Mouse (Mus musculus): ENCODE measurements around the gene Tldc2. TPM values are rescaled to one million over a fixed set of nuclear protein-coding genes. Genes with fewer than 3 reads are reported as not detected.
A peak's percentile ranks its signal among the peaks of the same experiment; 100 is the strongest.

Tldc2 gene
- total RNA-seq, 2 experiments from 2014 or later, result not detected

- DNase-seq (ENCODE audit: low spot score in 2 of 2), result peak; percentile 68 to 80
Observed at GRCm38 (mm10) chr2:157077641-157078058, 9.2 kb upstream of the Tldc2 start.

GRCm38 (mm10) chr2:157078059-157078792 lies 8.6 kb upstream of the Tldc2 start:
- DNase-seq (ENCODE audit: low spot score in 2 of 2), result peak in 1 of 2 experiments; percentile 56

- DNase-seq (ENCODE audit: low spot score in 2 of 2), result peak; percentile 85 to 88
Observed at GRCm38 (mm10) chr2:157078793-157079700, 7.8 kb upstream of the Tldc2 start, which contains the start of gene Soga1. Soga1 (minus strand) TSS chr2:157079254.

- DNase-seq (ENCODE audit: low spot score in 2 of 2), result no peak
Observed at GRCm38 (mm10) chr2:157079701-157080180, 7.1 kb upstream of the Tldc2 start.

- no peak for DNase-seq (ENCODE audit: low spot score in 2 of 2)
Observed at GRCm38 (mm10) chr2:157081331-157081730, 5.5 kb upstream of the Tldc2 start.

GRCm38 (mm10) chr2:157081960-157082359 lies 4.9 kb upstream of the Tldc2 start:
- no peak for DNase-seq (ENCODE audit: low spot score in 2 of 2)

- no peak for DNase-seq (ENCODE audit: low spot score in 2 of 2)
Observed at GRCm38 (mm10) chr2:157084831-157085585, 1.8 kb upstream of the Tldc2 start.

- no peak for DNase-seq (ENCODE audit: low spot score in 2 of 2)
Observed at GRCm38 (mm10) chr2:157087536-157088317, 872 bp downstream of the Tldc2 start.

- DNase-seq (ENCODE audit: low spot score in 2 of 2), result peak in 1 of 2 experiments; percentile 60
Observed at GRCm38 (mm10) chr2:157092024-157092423, 5.2 kb downstream of the Tldc2 start.

- DNase-seq (ENCODE audit: low spot score in 2 of 2), result peak; percentile 70 to 77
Observed at GRCm38 (mm10) chr2:157095005-157095755, 8.3 kb downstream of the Tldc2 start.

GRCm38 (mm10) chr2:157099532-157100318 lies 12.9 kb downstream of the Tldc2 start:
- DNase-seq (ENCODE audit: low spot score in 2 of 2), result no peak

GRCm38 (mm10) chr2:157100319-157100605 lies 13.4 kb downstream of the Tldc2 start:
- DNase-seq (ENCODE audit: low spot score in 2 of 2), result no peak

- DNase-seq (ENCODE audit: low spot score in 2 of 2), result no peak
Observed at GRCm38 (mm10) chr2:157101650-157102049, 14.8 kb downstream of the Tldc2 start.

- DNase-seq (ENCODE audit: low spot score in 2 of 2), result no peak
Observed at GRCm38 (mm10) chr2:157102256-157102655, 15.4 kb downstream of the Tldc2 start.

GRCm38 (mm10) chr2:157104454-157104853 lies 17.6 kb downstream of the Tldc2 start:
- DNase-seq (ENCODE audit: low spot score in 2 of 2), result no peak

GRCm38 (mm10) chr2:157108236-157108635 lies 21.4 kb downstream of the Tldc2 start:
- no peak for DNase-seq (ENCODE audit: low spot score in 2 of 2)

GRCm38 (mm10) chr2:157116964-157117363 lies 30.1 kb downstream of the Tldc2 start:
- DNase-seq (ENCODE audit: low spot score in 2 of 2), result peak in 1 of 2 experiments; percentile 47

GRCm38 (mm10) chr2:157118556-157118955 lies 31.7 kb downstream of the Tldc2 start:
- no peak for DNase-seq (ENCODE audit: low spot score in 2 of 2)

- no peak for DNase-seq (ENCODE audit: low spot score in 2 of 2)
Observed at GRCm38 (mm10) chr2:157119075-157119474, 32.2 kb downstream of the Tldc2 start.
